Mouse (Mus musculus) left cerebral cortex, adult 9 months (tissue): ENCODE data around the gene Olfr312.
A peak's percentile ranks its signal among the peaks of the same experiment; 100 is the strongest.

Source experiments
- DNase-seq, 2 experiments: peaks; one replicate each; pipeline ENCODE4 v3.0.0; 2022; ENCODE audit warnings: low spot score in 2 of 2

Gene Olfr312

DNA sequence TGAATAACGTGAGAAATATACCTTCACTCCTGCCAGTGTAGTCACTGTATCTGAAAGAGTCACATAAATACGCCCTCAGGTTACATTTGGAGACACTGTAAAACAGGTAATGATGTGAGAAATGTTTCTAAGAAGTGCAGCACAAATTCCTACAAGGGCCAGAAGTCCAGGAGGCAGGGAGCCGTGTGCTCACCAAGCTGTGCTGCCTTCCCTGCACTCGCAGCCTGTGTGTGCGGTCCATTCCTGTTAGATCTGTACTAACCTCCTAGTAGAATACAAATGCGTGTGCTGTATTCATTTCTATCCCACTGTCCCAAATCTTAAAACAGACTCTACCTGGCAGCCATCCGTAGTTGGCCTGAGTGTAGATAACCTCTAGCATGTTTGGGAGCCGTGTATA is 31.7 kb downstream of the Olfr312 start:
- DNase-seq, result no peak

DNA sequence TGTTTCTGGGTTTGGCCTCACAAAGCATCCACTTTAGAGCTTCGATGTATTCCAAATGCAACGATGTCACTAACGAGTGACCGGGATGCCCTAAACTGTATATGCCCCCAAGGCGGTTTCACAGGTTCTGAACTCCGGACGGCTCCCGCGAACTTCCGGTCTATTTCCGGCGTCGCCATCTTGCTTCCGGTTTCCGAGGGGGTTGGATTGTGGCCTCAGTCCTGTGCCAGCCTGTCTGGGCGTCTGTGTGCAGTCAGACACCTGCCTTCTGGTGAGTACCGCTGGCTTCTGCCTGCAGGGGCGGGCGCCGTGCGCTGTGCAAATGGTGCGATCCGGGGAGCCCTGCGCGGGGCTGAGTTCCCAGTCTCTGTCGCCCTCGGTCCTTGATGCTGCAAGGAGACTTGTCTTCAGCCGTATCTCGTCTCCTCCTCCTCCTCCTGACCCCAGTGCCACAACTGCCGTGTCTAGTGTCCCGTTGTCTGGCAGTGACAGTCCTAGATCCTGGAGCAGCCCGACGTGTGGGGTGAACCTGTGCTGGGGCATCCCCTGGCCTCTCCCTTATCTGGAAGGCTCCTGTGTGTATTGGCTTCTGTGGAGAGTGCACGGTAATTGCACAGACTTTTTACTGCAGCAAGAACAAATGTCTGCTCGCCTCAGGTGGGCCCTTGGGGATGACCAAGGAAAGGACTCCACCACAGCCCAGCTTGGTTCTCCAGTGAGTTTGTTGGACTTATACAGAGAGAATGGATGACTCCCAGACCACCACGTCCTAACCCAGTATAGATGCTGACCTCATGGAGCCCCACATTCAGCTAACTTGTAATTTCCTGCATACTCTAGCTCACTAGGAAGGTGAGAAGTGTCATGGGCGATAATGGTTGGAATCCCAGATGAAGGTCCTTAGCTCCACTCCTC is 38.3 kb downstream of the Olfr312 start, which contains the start of gene 2810021J22Rik:
Gene 2810021J22Rik, plus strand, starts transcription at position 178 of the 915 bp plus-strand sequence.
- DNase-seq, result peak; percentile 18 to 81

DNA sequence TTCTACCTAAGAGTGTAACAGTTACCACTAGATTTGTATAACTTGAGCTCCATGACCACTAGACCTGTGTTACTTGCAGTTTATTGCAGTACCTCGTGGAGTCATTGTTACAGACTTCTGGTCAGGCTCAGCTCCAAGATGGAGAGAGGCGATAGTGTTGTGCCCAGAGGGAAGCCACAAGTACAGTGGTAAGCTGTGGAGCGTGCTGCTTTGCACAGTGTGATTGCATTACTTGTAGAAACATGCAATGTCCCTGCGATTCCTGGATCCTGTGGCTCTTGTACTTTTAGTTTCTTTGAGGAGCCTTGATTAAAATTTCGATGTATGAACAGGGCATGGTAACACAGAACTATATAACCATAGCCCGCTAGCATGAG is 38.9 kb downstream of the Olfr312 start:
- no peak for DNase-seq

GRCm38 (mm10) chr11:58870961-58871360 is 41.9 kb downstream of the Olfr312 start:
- no peak for DNase-seq

GRCm38 (mm10) chr11:58883756-58884155 is 54.7 kb downstream of the Olfr312 start:
- DNase-seq, result no peak
